Mouse (Mus musculus): Measurements from ENCODE around the gene Ssbp2.

Ssbp2 gene

GRCm38 (mm10) chr13:91724211-91724610 lies 264.1 kb downstream of the Ssbp2 start:
- DNase-seq (ENCODE audit: low read depth, low spot score): peak; percentile 14

GRCm38 (mm10) chr13:91725130-91725529 lies 265.0 kb downstream of the Ssbp2 start:
- no peak for DNase-seq (ENCODE audit: low read depth, low spot score)

- no peak for DNase-seq (ENCODE audit: low read depth, low spot score)
Observed at GRCm38 (mm10) chr13:91727899-91728298, 267.8 kb downstream of the Ssbp2 start.

- DNase-seq (ENCODE audit: low read depth, low spot score): no peak
Observed at GRCm38 (mm10) chr13:91737191-91737590, 277.1 kb downstream of the Ssbp2 start.

DNA sequence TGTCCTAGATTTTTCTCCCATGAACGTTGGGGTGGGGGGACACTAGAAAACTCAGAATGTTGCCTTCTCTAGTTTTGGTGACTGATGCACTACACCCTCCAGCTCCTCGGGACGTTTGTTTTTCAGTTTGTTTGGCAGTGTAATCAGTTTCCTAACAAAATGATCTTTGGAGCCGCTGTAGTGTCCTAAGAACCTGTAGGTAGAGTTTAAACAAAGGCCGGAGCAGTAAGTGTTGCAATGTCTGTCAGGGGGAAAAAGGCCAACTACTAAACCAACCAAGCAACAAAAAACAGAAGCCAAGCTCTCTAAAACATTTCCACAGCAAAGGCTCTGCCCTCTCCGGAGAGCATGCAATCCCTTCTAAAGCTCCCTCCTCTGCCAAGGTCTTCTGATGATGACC lies 280.8 kb downstream of the Ssbp2 start:
- DNase-seq (ENCODE audit: low read depth, low spot score): no peak

- DNase-seq (ENCODE audit: low read depth, low spot score): peak; percentile 69
Observed at GRCm38 (mm10) chr13:91741280-91742047, 281.4 kb downstream of the Ssbp2 start, which contains the start of gene Acot12. TSS of gene Acot12 (plus strand) at chr13:91741512.

DNA sequence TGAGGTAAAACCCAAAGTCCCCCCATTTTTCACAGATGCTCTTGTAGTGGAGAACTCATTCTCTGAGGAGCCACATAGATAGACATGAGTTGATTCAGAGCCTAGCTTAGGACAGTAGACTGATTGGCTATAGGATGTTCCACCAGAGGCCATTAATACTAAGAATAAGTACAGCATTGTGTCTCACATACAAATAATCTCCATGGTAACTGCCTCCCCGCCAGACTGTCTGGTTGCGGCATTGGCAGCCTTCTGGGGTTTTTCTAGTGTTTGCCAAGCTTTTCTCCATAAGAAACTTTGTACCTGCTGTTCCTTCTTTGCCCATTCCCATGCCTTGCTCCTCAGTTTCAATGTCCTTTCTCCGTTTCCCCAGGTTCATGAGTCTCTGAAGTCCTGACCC lies 283.1 kb downstream of the Ssbp2 start:
- peak; percentile 45 for DNase-seq (ENCODE audit: low read depth, low spot score)

DNA sequence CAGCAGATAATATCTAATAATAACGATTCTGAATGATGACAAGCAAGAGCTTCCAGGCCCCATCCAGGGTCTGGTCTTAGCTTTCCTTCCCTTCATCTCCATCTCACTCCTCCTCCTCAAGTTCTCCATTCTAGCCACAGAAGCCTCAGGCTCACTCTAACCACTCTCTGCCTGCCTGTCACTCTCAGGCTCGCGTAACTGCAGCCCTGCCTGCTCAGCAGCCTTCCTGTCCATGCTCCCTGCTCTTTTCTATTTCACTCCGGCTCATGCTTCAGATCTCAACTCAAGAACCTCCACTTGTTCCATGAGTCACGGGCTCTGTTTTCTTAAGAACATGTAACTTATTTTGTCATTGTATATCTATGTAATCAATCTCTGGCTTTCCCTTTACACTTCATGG lies 286.4 kb downstream of the Ssbp2 start:
- no peak for DNase-seq (ENCODE audit: low read depth, low spot score)

DNA sequence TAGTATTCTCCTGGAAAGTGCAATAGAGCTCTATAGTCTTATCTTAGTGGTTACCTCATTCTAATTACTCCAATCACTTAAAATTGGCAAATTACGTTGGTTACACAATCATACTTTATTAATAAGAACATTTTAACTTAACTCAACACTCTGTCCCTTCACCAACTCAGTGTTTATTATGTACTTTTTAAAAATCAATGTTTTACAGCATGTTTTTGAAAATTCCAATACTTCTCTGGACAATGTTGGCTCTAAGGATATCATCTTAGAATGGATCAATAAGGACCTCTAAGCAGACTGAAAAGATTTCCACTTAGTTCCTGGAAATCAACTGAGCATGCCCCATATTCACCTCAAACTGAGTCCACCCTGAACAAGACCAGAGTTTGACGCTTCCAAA lies 288.3 kb downstream of the Ssbp2 start:
- no peak for DNase-seq (ENCODE audit: low read depth, low spot score)

- no peak for DNase-seq (ENCODE audit: low read depth, low spot score)
Observed at GRCm38 (mm10) chr13:91749981-91750380, 289.9 kb downstream of the Ssbp2 start.
